Mouse (Mus musculus): Measurements from ENCODE around the gene Elmsan1. TPM values are rescaled to one million over a fixed set of nuclear protein-coding genes. Genes with fewer than 3 reads are reported as not detected.

Gene Elmsan1
- polyA plus RNA-seq (2021; fragmentation: Nextera tagmentation) = 6.0 and 8.0 TPM in 2 replicates
- long read RNA-seq, experiment 1, partial matches to known transcripts = 0 of 2 reads
- long read RNA-seq, experiment 1, other reads (novel, unspliced or antisense) = 2 of 2 reads
- long read RNA-seq, experiment 2, full-length matches to known transcripts = 1 of 5 reads
- long read RNA-seq, experiment 2, partial matches to known transcripts = 2 of 5 reads
- long read RNA-seq, experiment 2, other reads (novel, unspliced or antisense) = 2 of 5 reads

GRCm38 (mm10) chr12:84218289-84219120, at the start of gene Elmsan1:
Elmsan1 (minus strand) TSS chr12:84218881.

DNA sequence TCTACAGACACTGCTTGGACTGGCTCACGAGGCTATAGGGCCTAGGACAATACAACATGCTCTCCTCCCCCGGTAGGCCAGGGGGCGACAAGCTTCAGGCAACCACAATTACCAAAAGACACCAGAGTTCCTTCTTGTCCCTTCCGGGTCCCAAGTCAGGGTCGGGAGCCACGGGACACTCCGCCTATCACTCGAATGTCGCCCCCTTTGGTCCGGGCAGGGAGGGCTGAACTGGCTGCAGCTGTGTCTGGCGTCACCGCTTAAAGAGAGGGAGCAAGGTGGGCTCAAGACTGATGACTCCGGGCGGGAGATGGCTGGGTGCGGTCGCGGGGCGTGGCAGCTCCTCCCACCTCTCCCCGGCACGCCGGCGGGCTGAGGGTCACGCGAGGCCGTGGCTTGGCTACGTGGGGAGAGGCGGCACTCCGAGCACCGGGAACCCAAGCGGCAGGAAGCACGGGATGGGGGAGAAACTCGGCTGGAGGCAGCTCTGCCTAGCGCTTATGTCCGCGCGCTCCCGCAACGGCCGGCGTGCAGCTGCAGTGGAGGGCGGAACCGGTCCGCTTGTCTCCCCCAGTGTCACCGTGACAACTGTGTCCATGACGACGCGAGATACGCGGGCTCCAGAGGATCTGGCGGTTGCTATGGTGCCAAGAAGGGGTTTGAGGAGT, 70.6 kb downstream of the Elmsan1 start, which contains the start of gene Pnma1:
TSS of gene Pnma1 (minus strand) at position 536 of the 668 bp plus-strand sequence.

DNA sequence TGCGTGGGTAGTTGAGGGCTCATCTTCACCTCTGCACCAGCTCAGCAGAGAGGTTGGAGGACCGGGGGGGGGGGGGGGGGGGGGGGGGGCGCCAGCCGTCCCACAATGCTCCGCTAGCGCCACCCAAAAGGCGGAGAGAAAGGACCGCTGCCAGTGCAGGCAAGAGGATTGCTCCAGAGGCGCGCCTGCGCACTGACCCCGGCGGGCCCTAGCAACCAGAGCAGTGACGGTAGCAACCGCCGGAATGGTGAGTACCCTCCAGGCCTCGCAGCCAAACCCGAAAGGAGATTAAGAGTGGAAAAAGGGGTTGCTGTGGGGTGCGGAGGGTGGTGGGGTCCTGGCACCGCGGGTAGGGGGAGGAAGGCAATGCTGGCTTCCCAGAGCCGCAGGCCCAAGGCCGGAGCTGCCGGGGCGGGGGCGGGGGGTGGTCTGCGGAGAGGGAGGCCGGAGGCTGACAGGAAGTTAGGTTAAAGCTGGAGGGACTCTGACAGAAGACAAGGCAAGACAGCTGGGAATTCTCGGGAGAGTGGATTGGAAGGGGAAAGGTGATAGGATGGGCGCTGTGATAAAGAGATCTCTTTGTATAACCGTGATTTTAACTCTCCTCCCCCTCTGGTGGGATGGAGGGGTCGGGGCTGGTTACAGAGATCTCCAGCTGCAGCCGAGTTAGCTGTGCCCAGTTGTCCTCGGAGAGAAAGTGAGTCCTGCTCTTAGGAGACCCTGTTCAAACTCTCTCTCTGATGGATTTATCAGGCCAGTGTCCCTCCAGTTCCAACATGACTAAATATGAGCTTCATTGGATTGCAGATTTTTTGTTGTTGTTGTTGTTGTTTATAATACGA, 104.3 kb downstream of the Elmsan1 start, which contains the start of gene Dnal1:
TSS of gene Dnal1 (plus strand) at position 214 of the 842 bp plus-strand sequence.

DNA sequence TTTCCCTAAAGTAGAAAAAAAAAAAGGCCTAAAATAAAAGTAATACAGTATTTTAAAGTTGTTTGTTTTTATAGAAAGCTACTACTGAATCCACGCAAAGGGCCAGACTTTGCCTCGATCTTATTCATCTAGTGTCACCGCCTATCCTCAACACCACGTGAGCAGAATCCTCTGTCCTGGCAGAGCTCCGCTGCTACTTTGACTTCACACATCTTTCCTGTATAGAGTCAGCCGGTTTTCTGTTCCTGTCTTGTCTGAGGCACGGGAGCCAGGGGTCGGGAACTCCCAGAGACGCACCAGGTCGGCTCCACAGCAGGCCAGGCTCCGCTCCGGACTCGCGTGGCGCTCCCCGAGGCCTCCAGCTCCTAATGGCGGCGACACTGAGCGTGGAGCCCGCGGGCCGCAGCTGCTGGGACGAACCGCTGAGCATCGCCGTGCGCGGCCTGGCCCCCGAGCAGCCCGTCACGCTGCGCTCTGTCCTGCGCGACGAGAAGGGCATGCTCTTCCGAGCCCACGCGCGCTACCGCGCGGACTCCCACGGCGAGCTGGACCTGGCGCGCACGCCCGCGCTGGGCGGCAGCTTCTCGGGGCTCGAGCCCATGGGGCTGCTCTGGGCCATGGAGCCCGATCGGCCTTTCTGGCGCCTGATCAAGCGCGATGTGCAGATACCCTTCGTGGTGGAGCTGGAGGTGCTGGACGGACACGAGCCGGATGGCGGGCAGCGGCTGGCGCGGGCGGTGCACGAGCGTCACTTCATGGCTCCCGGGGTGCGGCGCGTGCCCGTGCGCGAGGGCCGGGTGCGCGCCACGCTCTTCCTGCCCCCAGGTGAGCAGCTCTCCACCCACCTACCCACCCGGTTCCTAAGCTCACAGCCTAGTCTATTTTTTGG, 117.8 kb downstream of the Elmsan1 start, which contains the start of gene Acot6:
TSS of gene Acot6 (plus strand) at position 51 of the 889 bp plus-strand sequence.

Other genes with a start within 250 kb of the Elmsan1 start
- not detected in 2 replicates for gene Heatr4, start 234.0 kb downstream of the Elmsan1 start, polyA plus RNA-seq (2021; fragmentation: Nextera tagmentation)
- 37.1 and 43.3 TPM in 2 replicates for gene Acot2, start 231.0 kb downstream of the Elmsan1 start, polyA plus RNA-seq (2021; fragmentation: Nextera tagmentation)
- 42.1 and 43.0 TPM in 2 replicates for gene Acot1, start 209.4 kb downstream of the Elmsan1 start, polyA plus RNA-seq (2021; fragmentation: Nextera tagmentation)
- 1.6 and 1.7 TPM in 2 replicates for gene Acot4, start 180.5 kb downstream of the Elmsan1 start, polyA plus RNA-seq (2021; fragmentation: Nextera tagmentation)
- gene Gm49366, start 179.9 kb downstream of the Elmsan1 start, polyA plus RNA-seq (2021; fragmentation: Nextera tagmentation) = not detected in 2 replicates
- 3.0 and 3.5 TPM in 2 replicates for gene Acot3, start 166.7 kb downstream of the Elmsan1 start, polyA plus RNA-seq (2021; fragmentation: Nextera tagmentation)
- gene Acot5, start 149.6 kb downstream of the Elmsan1 start, polyA plus RNA-seq (2021; fragmentation: Nextera tagmentation) = 13.9 and 15.2 TPM in 2 replicates
- 2.0 and 2.2 TPM in 2 replicates for gene Acot6, start 118.2 kb downstream of the Elmsan1 start, polyA plus RNA-seq (2021; fragmentation: Nextera tagmentation)
- 20.4 and 21.2 TPM in 2 replicates for gene Dnal1, start 104.5 kb downstream of the Elmsan1 start, polyA plus RNA-seq (2021; fragmentation: Nextera tagmentation)
- gene Pnma1, start 70.4 kb downstream of the Elmsan1 start, polyA plus RNA-seq (2021; fragmentation: Nextera tagmentation) = 3.5 and 5.8 TPM in 2 replicates
- 22.2 and 35.4 TPM in 2 replicates for gene Ptgr2, start 66.4 kb upstream of the Elmsan1 start, polyA plus RNA-seq (2021; fragmentation: Nextera tagmentation)
- 20.4 and 21.8 TPM in 2 replicates for gene Zfp410, start 98.0 kb upstream of the Elmsan1 start, polyA plus RNA-seq (2021; fragmentation: Nextera tagmentation)
- gene Coq6, start 142.8 kb upstream of the Elmsan1 start, polyA plus RNA-seq (2021; fragmentation: Nextera tagmentation) = 22.0 and 22.8 TPM in 2 replicates
- 6.8 TPM in 2 replicates for gene Fam161b, start 143.0 kb upstream of the Elmsan1 start, polyA plus RNA-seq (2021; fragmentation: Nextera tagmentation)
- gene Entpd5, start 190.1 kb upstream of the Elmsan1 start, polyA plus RNA-seq (2021; fragmentation: Nextera tagmentation) = 10.9 and 13.0 TPM in 2 replicates
- gene Bbof1, start 190.2 kb upstream of the Elmsan1 start, polyA plus RNA-seq (2021; fragmentation: Nextera tagmentation) = 1.1 and 1.5 TPM in 2 replicates
- gene Rnf113a2, start 198.3 kb upstream of the Elmsan1 start, polyA plus RNA-seq (2021; fragmentation: Nextera tagmentation) = 18.2 and 19.2 TPM in 2 replicates
- 61.7 and 75.7 TPM in 2 replicates for gene Aldh6a1, start 232.1 kb upstream of the Elmsan1 start, polyA plus RNA-seq (2021; fragmentation: Nextera tagmentation)
- gene Lin52, start 232.5 kb upstream of the Elmsan1 start, polyA plus RNA-seq (2021; fragmentation: Nextera tagmentation) = 39.6 and 39.7 TPM in 2 replicates

Data from layer of hippocampus, adult 6 months (tissue).